Mouse (Mus musculus): ENCODE results near the gene Dnajb14. TPM values are rescaled to one million over a fixed set of nuclear protein-coding genes. Genes with fewer than 3 reads are reported as not detected.
"Not testable (repeated sequence)": the region's sequence is repeated elsewhere in the genome, so short reads cannot be mapped to it uniquely, and the experiment has no call there.

Gene Dnajb14
- total and polyA plus RNA-seq, 3 experiments, result 2.8 to 7.0 (median 4.4) TPM

- dilution Hi-C loops (cut with MboI; ENCODE audit: extremely low pct_ligation_motif_present, extremely low pct_unique_long_range_greater_than_20kb, low sequenced_read_pairs), result no loop called here
- no peaks in the 10 kb centered on the region for H3K79me2 ChIP-seq (replicated peaks; ENCODE audit: control insufficient read depth, extremely low read depth, insufficient read depth, poor library complexity, severe bottlenecking)
- H3K27me3 ChIP-seq (replicated peaks), result no peaks in the 10 kb centered on the region
- in situ Hi-C loops (cut with MboI; ENCODE audit: low pct_ligation_motif_present, low pct_unique_long_range_greater_than_20kb, low sequenced_read_pairs), result no loop called here
- H3K9me3 ChIP-seq (replicated peaks; ENCODE audit: low read length), result peaks cover 9% of the 10 kb centered on the region
- H3K4me3 ChIP-seq (replicated peaks in 1 of 3; ENCODE audit: low read depth in 2 of 3, low read length in 2 of 3, poor library complexity in 1 of 3), result no peak overlapping the region
- no peak overlapping the region for H3K4me2 ChIP-seq (ENCODE audit: insufficient read depth, low read depth, poor library complexity, severe bottlenecking)
- peaks cover 0 to 17% of the 10 kb centered on the region in 2 experiments; a peak in 2 of 4 replicates for H3K4me1 ChIP-seq (ENCODE audit: control insufficient read depth in 1 of 2, insufficient read depth in 2 of 2)
- H3K9ac ChIP-seq (ENCODE audit: insufficient read depth, low read depth), result no peak overlapping the region
- no peak for DNase-seq (ENCODE audit: extremely low read depth)
- no peak for TF ChIP-seq NRF1 (IDR thresholded peaks at IDR 0.05; ENCODE audit: low read depth, low read length)
- TF ChIP-seq ETS1 (conservative IDR thresholded peaks at IDR 0.05; ENCODE audit: low read depth, low read length), result no peak
- no peak overlapping the region for H3K27ac ChIP-seq (ENCODE audit: insufficient read depth, low read depth)
- peaks cover 44 to 63% of the 10 kb centered on the region in 2 experiments for H3K36me3 ChIP-seq (replicated peaks in 1 of 2; ENCODE audit: control insufficient read depth in 1 of 2, insufficient read depth in 1 of 2, low read length in 1 of 2)
These were observed 32.7 kb downstream of the Dnajb14 start for GRCm38 (mm10) chr3:137900149-137900548.

GRCm38 (mm10) chr3:137913093-137913492, 45.6 kb downstream of the Dnajb14 start:
- TF ChIP-seq POLR2A (IDR thresholded peaks at IDR 0.05; ENCODE audit: low read depth, low read length), result no peak
- no peak for TF ChIP-seq GABPA (IDR thresholded peaks at IDR 0.05; ENCODE audit: insufficient replicate concordance, low read depth, low read length)
- no peak for TF ChIP-seq TBP (conservative IDR thresholded peaks at IDR 0.05; ENCODE audit: low read depth, low read length)
- dilution Hi-C loops (cut with MboI; ENCODE audit: extremely low pct_ligation_motif_present, extremely low pct_unique_long_range_greater_than_20kb, low sequenced_read_pairs), result no loop called here

GRCm38 (mm10) chr3:137914567-137914966, 47.1 kb downstream of the Dnajb14 start:
- H3K4me2 ChIP-seq (ENCODE audit: insufficient read depth, low read depth, poor library complexity, severe bottlenecking); H3K9me3 ChIP-seq (replicated peaks; ENCODE audit: low read length); dilution Hi-C loops (cut with MboI; ENCODE audit: extremely low pct_ligation_motif_present, extremely low pct_unique_long_range_greater_than_20kb, low sequenced_read_pairs); H3K4me3 ChIP-seq (replicated peaks in 1 of 3; ENCODE audit: low read depth in 2 of 3, low read length in 2 of 3, poor library complexity in 1 of 3); H3K27ac ChIP-seq (ENCODE audit: insufficient read depth, low read depth); in situ Hi-C loops (cut with MboI; ENCODE audit: low pct_ligation_motif_present, low pct_unique_long_range_greater_than_20kb, low sequenced_read_pairs); H3K27me3 ChIP-seq (replicated peaks); DNase-seq (ENCODE audit: extremely low read depth); H3K9ac ChIP-seq (ENCODE audit: insufficient read depth, low read depth): not testable (repeated sequence)
- Histone ChIP-seq H3K4me1 (ENCODE audit: control insufficient read depth in 1 of 2, insufficient read depth in 2 of 2) (peaks cover 6 to 11% of the 10 kb centered on the region in 2 experiments), H3K36me3 (replicated peaks in 1 of 2; ENCODE audit: control insufficient read depth in 1 of 2, insufficient read depth in 1 of 2, low read length in 1 of 2) (peaks cover 1 to 16% of the 10 kb centered on the region in 2 experiments), H3K79me2 (replicated peaks; ENCODE audit: control insufficient read depth, extremely low read depth, insufficient read depth, poor library complexity, severe bottlenecking) (peaks cover 16% of the 10 kb centered on the region)
- peak; percentile 69 for TF ChIP-seq ZNF384 (IDR thresholded peaks at IDR 0.05; ENCODE audit: low read depth, low read length)
- TF ChIP-seq CTCF (conservative IDR thresholded peaks at IDR 0.05 in 1 of 2, IDR thresholded peaks at IDR 0.05 in 1 of 2; ENCODE audit: low read depth in 2 of 2, low read length in 2 of 2), result peak in 1 of 2 experiments; percentile 13; a peak in 1 of 4 replicates

More at GRCm38 (mm10) chr3:137913093-137913492, 45.6 kb downstream of the Dnajb14 start:
- in situ Hi-C loops (cut with MboI; ENCODE audit: low pct_ligation_motif_present, low pct_unique_long_range_greater_than_20kb, low sequenced_read_pairs), result no loop called here
- peaks cover 3 to 22% of the 10 kb centered on the region in 2 experiments for H3K36me3 ChIP-seq (replicated peaks in 1 of 2; ENCODE audit: control insufficient read depth in 1 of 2, insufficient read depth in 1 of 2, low read length in 1 of 2)
- peaks cover 4 to 9% of the 10 kb centered on the region in 2 experiments for H3K4me1 ChIP-seq (ENCODE audit: control insufficient read depth in 1 of 2, insufficient read depth in 2 of 2)
- no peak overlapping the region for H3K4me3 ChIP-seq (replicated peaks in 1 of 3; ENCODE audit: low read depth in 2 of 3, low read length in 2 of 3, poor library complexity in 1 of 3)
- no peak overlapping the region for H3K4me2 ChIP-seq (ENCODE audit: insufficient read depth, low read depth, poor library complexity, severe bottlenecking)
- no peak for DNase-seq (ENCODE audit: extremely low read depth)
- H3K9ac ChIP-seq (ENCODE audit: insufficient read depth, low read depth), result no peak overlapping the region
- H3K27ac ChIP-seq (ENCODE audit: insufficient read depth, low read depth), result no peak overlapping the region
- H3K79me2 ChIP-seq (replicated peaks; ENCODE audit: control insufficient read depth, extremely low read depth, insufficient read depth, poor library complexity, severe bottlenecking), result peaks cover 4% of the 10 kb centered on the region
- no peaks in the 10 kb centered on the region for H3K27me3 ChIP-seq (replicated peaks)
- peaks cover 2% of the 10 kb centered on the region for H3K9me3 ChIP-seq (replicated peaks; ENCODE audit: low read length)

All from CH12.LX (cell line).